In the genomic region with DNA sequence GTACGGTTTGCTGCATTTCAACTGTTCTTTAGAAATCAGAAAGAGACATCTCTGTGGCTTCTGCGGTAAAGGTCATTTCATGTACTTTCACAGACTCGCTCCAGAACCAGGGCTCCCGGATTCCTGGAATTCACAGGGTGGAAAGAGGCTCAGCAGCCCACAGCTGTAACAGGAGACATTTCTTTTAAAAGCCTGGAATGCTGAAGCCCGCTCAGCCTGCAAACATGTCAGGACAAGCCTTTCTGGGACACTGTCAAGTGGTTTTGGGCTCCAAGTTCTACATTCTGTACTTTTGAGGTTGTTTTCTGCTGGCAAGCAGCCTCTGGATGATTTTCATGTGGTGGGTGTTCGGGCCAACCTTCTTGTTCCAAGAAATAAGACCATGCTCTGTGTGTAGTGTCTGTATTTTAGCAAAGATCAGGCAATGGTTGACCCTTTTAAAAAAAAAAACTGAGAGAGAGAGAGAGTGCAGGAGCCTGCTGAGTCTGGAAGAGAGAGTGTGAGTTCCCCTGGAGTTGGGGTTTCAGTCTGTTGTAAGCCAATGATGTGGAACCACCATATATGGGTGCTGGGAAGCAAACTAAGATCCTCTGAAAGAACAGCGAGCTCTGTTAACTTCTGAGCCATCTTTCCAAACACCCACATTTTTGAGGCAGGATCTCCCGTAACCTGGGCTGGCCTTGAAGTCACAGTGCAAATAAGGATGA, we compare ENCODE assay signal across 8 mouse cellular contexts. TPM values are rescaled to one million over a fixed set of nuclear protein-coding genes. Genes with fewer than 3 reads are reported as not detected.
DNase-seq lines count a peak whose midpoint lies in the region; ATAC-seq lines count a peak whose summit lies in the region.

No protein-coding gene starts in this region.

- no peaks in the 10 kb centered on the region for H3K36me3 ChIP-seq in forebrain, embryonic 11.5 days (ENCODE audit: control insufficient read depth, insufficient read depth, low read length)
- H3K36me3 ChIP-seq in forebrain, embryonic 13.5 days (ENCODE audit: poor library complexity, severe bottlenecking): no peaks in the 10 kb centered on the region
- H3K36me3 ChIP-seq in forebrain, embryonic 15.5 days: no peaks in the 10 kb centered on the region
- H3K36me3 ChIP-seq in hindbrain, embryonic 12.5 days: no peaks in the 10 kb centered on the region
- no peaks in the 10 kb centered on the region for H3K36me3 ChIP-seq in limb, embryonic 15.5 days

- H3K4me1 ChIP-seq in forebrain, embryonic 11.5 days (replicated peaks; ENCODE audit: control insufficient read depth, insufficient read depth, low read length): peaks cover 14% of the 10 kb centered on the region
- peaks cover 42% of the 10 kb centered on the region for H3K4me1 ChIP-seq in forebrain, embryonic 13.5 days
- peaks cover 35% of the 10 kb centered on the region for H3K4me1 ChIP-seq in forebrain, embryonic 15.5 days
- H3K4me1 ChIP-seq in hindbrain, embryonic 12.5 days: peaks cover 25% of the 10 kb centered on the region
- H3K4me1 ChIP-seq in limb, embryonic 15.5 days: peaks cover 42% of the 10 kb centered on the region

- no peaks in the 10 kb centered on the region for H3K27me3 ChIP-seq in forebrain, embryonic 11.5 days (ENCODE audit: control insufficient read depth, insufficient read depth, low read length)
- no peaks in the 10 kb centered on the region for H3K27me3 ChIP-seq in forebrain, embryonic 13.5 days
- no peaks in the 10 kb centered on the region for H3K27me3 ChIP-seq in forebrain, embryonic 15.5 days
- no peaks in the 10 kb centered on the region for H3K27me3 ChIP-seq in hindbrain, embryonic 12.5 days
- H3K27me3 ChIP-seq in limb, embryonic 15.5 days: no peaks in the 10 kb centered on the region

- no peaks in the 10 kb centered on the region for H3K9me3 ChIP-seq in forebrain, embryonic 11.5 days (ENCODE audit: control insufficient read depth, low read length)
- H3K9me3 ChIP-seq in forebrain, embryonic 13.5 days (replicated peaks): no peaks in the 10 kb centered on the region
- H3K9me3 ChIP-seq in forebrain, embryonic 15.5 days: no peaks in the 10 kb centered on the region
- H3K9me3 ChIP-seq in hindbrain, embryonic 12.5 days (replicated peaks): no peaks in the 10 kb centered on the region
- H3K9me3 ChIP-seq in limb, embryonic 15.5 days: no peaks in the 10 kb centered on the region

- no peak overlapping the region for H3K4me2 ChIP-seq in forebrain, embryonic 11.5 days (ENCODE audit: low read depth, low read length, severe bottlenecking)
- no peak overlapping the region for H3K4me2 ChIP-seq in forebrain, embryonic 13.5 days
- no peak overlapping the region for H3K4me2 ChIP-seq in forebrain, embryonic 15.5 days (replicated peaks)
- no peak overlapping the region for H3K4me2 ChIP-seq in hindbrain, embryonic 12.5 days (replicated peaks)
- 0 out of 2 replicates have a peak overlapping the region, but pooled peaks have one; percentile 3 for H3K4me2 ChIP-seq in limb, embryonic 15.5 days

- 43% methylated on average over 8 of the region's 8 CpGs for WGBS in forebrain, embryonic 11.5 days
- WGBS in forebrain, embryonic 13.5 days: 40% methylated on average over 8 of the region's 8 CpGs
- WGBS in forebrain, embryonic 15.5 days: 36% methylated on average over 8 of the region's 8 CpGs
- 39% methylated on average over 8 of the region's 8 CpGs for WGBS in hindbrain, embryonic 12.5 days
- WGBS in limb, embryonic 15.5 days: 21% methylated on average over 8 of the region's 8 CpGs

- DNase-seq in forebrain, embryonic 11.5 days (ENCODE audit: low spot score): no peak
- no peak for DNase-seq in thymus, postnatal 0 days (ENCODE audit: low spot score)
- no peak for DNase-seq in right cerebral cortex, postnatal 25 days

- H3K27ac ChIP-seq in forebrain, embryonic 11.5 days (ENCODE audit: low read depth, low read length): 0 out of 2 replicates have a peak overlapping the region, but pooled peaks have one; percentile 12
- H3K27ac ChIP-seq in forebrain, embryonic 13.5 days: no peak overlapping the region
- 0 out of 2 replicates have a peak overlapping the region, but pooled peaks have one; percentile 21 for H3K27ac ChIP-seq in forebrain, embryonic 15.5 days (replicated peaks)
- H3K27ac ChIP-seq in hindbrain, embryonic 12.5 days: peak overlapping the region; percentile 41
- peak overlapping the region; percentile 88 for H3K27ac ChIP-seq in limb, embryonic 15.5 days

- H3K4me3 ChIP-seq in forebrain, embryonic 11.5 days (ENCODE audit: low read depth, low read length): no peak overlapping the region
- H3K4me3 ChIP-seq in forebrain, embryonic 13.5 days: no peak overlapping the region
- H3K4me3 ChIP-seq in forebrain, embryonic 15.5 days: no peak overlapping the region
- no peak overlapping the region for H3K4me3 ChIP-seq in hindbrain, embryonic 12.5 days
- H3K4me3 ChIP-seq in limb, embryonic 15.5 days: no peak overlapping the region

- ATAC-seq in forebrain, embryonic 11.5 days (replicated peaks; ENCODE audit: low FRiP score): no peak
- ATAC-seq in forebrain, embryonic 13.5 days: no peak
- no peak for ATAC-seq in forebrain, embryonic 15.5 days (replicated peaks)
- no peak for ATAC-seq in hindbrain, embryonic 12.5 days (ENCODE audit: low FRiP score)
- ATAC-seq in limb, embryonic 15.5 days (ENCODE audit: insufficient number of reproducible peaks, low FRiP score, low TSS enrichment, low read depth): peak; percentile 76
- ATAC-seq in activated CD4-positive, CD25-positive, alpha-beta regulatory T cell, adult 4 months: no peak

- no peak overlapping the region; the same call in 1 of the 2 replicates for H3K9ac ChIP-seq in forebrain, embryonic 11.5 days (ENCODE audit: low read length)
- H3K9ac ChIP-seq in forebrain, embryonic 13.5 days: no peak overlapping the region
- H3K9ac ChIP-seq in forebrain, embryonic 15.5 days (replicated peaks): no peak overlapping the region
- no peak overlapping the region for H3K9ac ChIP-seq in hindbrain, embryonic 12.5 days
- no peak overlapping the region for H3K9ac ChIP-seq in limb, embryonic 15.5 days

RNA-seq across cellular contexts. Expression of gene Irf2bp2, which starts 9.6 kb away (rescaled TPM):
- polyA plus RNA-seq in forebrain, embryonic 11.5 days (2014; fragmentation: Nextera tagmentation; extraction: Ambion mirVana): 4.5 and 4.6 TPM in 2 replicates
- polyA plus RNA-seq in forebrain, embryonic 13.5 days (2015; fragmentation: Nextera tagmentation; extraction: Ambion mirVana): 8.1 and 8.3 TPM in 2 replicates
- 10.5 and 11.1 TPM in 2 replicates for polyA plus RNA-seq in forebrain, embryonic 15.5 days (2015; fragmentation: Nextera tagmentation; extraction: Ambion mirVana)
- 8.8 and 9.6 TPM in 2 replicates for polyA plus RNA-seq in hindbrain, embryonic 12.5 days (2016; fragmentation: Nextera tagmentation; extraction: Ambion mirVana)
- 11.0 and 12.8 TPM in 2 replicates for polyA plus RNA-seq in limb, embryonic 15.5 days (2015; fragmentation: Nextera tagmentation; extraction: Ambion mirVana)
- polyA plus RNA-seq in activated CD4-positive, CD25-positive, alpha-beta regulatory T cell, adult 4 months (2017; shearing (Covaris generic)): 10 to 100 TPM; 17.8 to 22.2 TPM
- polyA plus RNA-seq in thymus, postnatal 0 days (2015; fragmentation: Nextera tagmentation; extraction: Ambion mirVana): 14.9 and 20.3 TPM in 2 replicates
